Mouse (Mus musculus): ENCODE measurements around the gene Tfap4. TPM values are rescaled to one million over a fixed set of nuclear protein-coding genes. Genes with fewer than 3 reads are reported as not detected.
"Not testable (repeated sequence)": the region's sequence is repeated elsewhere in the genome, so short reads cannot be mapped to it uniquely, and the experiment has no call there.

The Tfap4 gene
- polyA plus RNA-seq, 1 experiment from 2014 or later = 4.1 TPM

DNA sequence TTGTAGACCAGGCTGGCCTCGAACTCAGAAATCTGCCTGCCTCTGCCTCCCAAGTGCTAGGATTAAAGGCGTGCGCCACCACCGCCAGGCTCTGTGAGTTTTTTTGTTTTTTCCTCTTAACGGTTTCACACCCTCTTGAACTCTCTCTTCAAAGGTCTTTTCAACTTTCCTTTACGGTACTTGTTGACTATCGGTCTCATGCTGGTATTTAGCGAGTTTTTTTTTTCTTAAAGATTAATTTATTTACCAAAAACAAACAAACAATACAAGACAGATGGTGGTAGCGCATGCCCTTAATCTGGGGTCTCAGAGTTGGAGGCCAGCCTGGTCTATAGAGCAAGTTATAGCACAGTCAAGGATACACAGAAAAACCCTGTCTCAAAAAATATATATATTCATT, 30.6 kb upstream of the Tfap4 start:
- Histone ChIP-seq H3K4me3 (ENCODE audit: control insufficient read depth in 1 of 2, insufficient read depth in 1 of 2, low read depth in 1 of 2, low read length in 2 of 2) (no peak overlapping the region), H3K4me1 (ENCODE audit: control insufficient read depth in 2 of 2, insufficient read depth in 2 of 2, low read length in 2 of 2) (peaks cover 18 to 24% of the 10 kb centered on the region in 2 experiments), H3K4me2 (ENCODE audit: low read length) (no peak overlapping the region), H3K9ac (ENCODE audit: low read length) (no peak overlapping the region), H3K9me3 (ENCODE audit: control insufficient read depth, low read length) (no peaks in the 10 kb centered on the region), H3K36me3 (ENCODE audit: control insufficient read depth, insufficient read depth, low read length) (peaks cover 21% of the 10 kb centered on the region), H3K27me3 (ENCODE audit: control insufficient read depth, insufficient read depth, low read length) (no peaks in the 10 kb centered on the region), H3K27ac (replicated peaks in 1 of 2; ENCODE audit: control insufficient read depth in 1 of 2, insufficient read depth in 1 of 2, low read depth in 2 of 2, low read length in 2 of 2) (no peak overlapping the region)
- 93% methylated on average over 9 of the region's 9 CpGs for WGBS
- ATAC-seq (ENCODE audit: insufficient number of reproducible peaks, insufficient read depth, low FRiP score, low read depth) = no peak

- H3K4me3 ChIP-seq (ENCODE audit: control insufficient read depth in 1 of 2, insufficient read depth in 1 of 2, low read depth in 1 of 2, low read length in 2 of 2) = no peak overlapping the region
- H3K9me3 ChIP-seq (ENCODE audit: control insufficient read depth, low read length) = no peaks in the 10 kb centered on the region
- peak overlapping the region; percentile 83; the same call in 1 of the 2 replicates for H3K4me2 ChIP-seq (ENCODE audit: low read length)
- no peak for ATAC-seq (ENCODE audit: insufficient number of reproducible peaks, insufficient read depth, low FRiP score, low read depth)
- WGBS = 37% methylated on average over 5 of the region's 5 CpGs
- H3K9ac ChIP-seq (ENCODE audit: low read length) = peak overlapping the region; percentile 71
- peaks cover 14 to 23% of the 10 kb centered on the region in 2 experiments for H3K4me1 ChIP-seq (ENCODE audit: control insufficient read depth in 2 of 2, insufficient read depth in 2 of 2, low read length in 2 of 2)
- H3K27ac ChIP-seq (replicated peaks in 1 of 2; ENCODE audit: control insufficient read depth in 1 of 2, insufficient read depth in 1 of 2, low read depth in 2 of 2, low read length in 2 of 2) = peak overlapping the region; percentile 89 to 92
- peaks cover 21% of the 10 kb centered on the region for H3K36me3 ChIP-seq (ENCODE audit: control insufficient read depth, insufficient read depth, low read length)
- H3K27me3 ChIP-seq (ENCODE audit: control insufficient read depth, insufficient read depth, low read length) = no peaks in the 10 kb centered on the region
Measured at GRCm38 (mm10) chr16:4587516-4588210, 28.0 kb upstream of the Tfap4 start.

DNA sequence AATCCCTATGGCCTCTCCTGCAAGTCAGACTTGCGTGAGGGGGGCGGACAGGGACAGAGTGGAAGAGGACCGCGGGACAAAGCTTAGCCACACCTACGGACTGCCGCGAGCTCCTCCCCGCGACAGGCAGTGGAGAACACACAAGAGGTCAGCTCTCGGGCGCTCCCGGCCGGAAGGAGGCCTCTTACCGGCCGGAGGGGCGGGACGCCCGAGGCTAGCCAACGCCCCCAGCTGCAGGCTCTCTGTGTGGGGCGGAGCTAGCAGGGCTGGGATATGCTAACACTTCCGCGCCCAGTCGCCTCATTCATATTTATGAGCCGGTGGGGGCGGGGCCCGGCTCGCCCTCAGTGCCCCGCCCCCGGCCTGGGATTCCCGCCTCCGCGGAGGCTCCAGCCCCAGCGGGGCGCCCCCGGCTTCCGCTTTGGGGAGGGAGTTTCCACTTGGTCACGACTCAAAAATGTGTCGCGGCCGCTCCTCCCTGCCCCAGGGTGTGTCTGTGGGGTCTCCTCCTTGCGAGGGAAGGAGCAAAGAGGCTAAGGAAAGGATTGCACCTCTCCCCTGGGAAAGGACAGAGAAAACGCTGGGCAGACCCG, 27.0 kb upstream of the Tfap4 start:
- no peaks in the 10 kb centered on the region for H3K9me3 ChIP-seq (ENCODE audit: control insufficient read depth, low read length)
- under 1% methylated on average over 39 of the region's 43 CpGs for WGBS
- H3K4me3 ChIP-seq (ENCODE audit: control insufficient read depth in 1 of 2, insufficient read depth in 1 of 2, low read depth in 1 of 2, low read length in 2 of 2) = peak overlapping the region; percentile 50 to 53
- peak overlapping the region; percentile 89 to 92 for H3K27ac ChIP-seq (replicated peaks in 1 of 2; ENCODE audit: control insufficient read depth in 1 of 2, insufficient read depth in 1 of 2, low read depth in 2 of 2, low read length in 2 of 2)
- H3K4me2 ChIP-seq (ENCODE audit: low read length) = peak overlapping the region; percentile 83
- H3K4me1 ChIP-seq (ENCODE audit: control insufficient read depth in 2 of 2, insufficient read depth in 2 of 2, low read length in 2 of 2) = peaks cover 11 to 19% of the 10 kb centered on the region in 2 experiments
- H3K9ac ChIP-seq (ENCODE audit: low read length) = peak overlapping the region; percentile 72
- H3K36me3 ChIP-seq (ENCODE audit: control insufficient read depth, insufficient read depth, low read length) = peaks cover 21% of the 10 kb centered on the region
- ATAC-seq (ENCODE audit: insufficient number of reproducible peaks, insufficient read depth, low FRiP score, low read depth) = peak; percentile 99
- H3K27me3 ChIP-seq (ENCODE audit: control insufficient read depth, insufficient read depth, low read length) = no peaks in the 10 kb centered on the region

DNA sequence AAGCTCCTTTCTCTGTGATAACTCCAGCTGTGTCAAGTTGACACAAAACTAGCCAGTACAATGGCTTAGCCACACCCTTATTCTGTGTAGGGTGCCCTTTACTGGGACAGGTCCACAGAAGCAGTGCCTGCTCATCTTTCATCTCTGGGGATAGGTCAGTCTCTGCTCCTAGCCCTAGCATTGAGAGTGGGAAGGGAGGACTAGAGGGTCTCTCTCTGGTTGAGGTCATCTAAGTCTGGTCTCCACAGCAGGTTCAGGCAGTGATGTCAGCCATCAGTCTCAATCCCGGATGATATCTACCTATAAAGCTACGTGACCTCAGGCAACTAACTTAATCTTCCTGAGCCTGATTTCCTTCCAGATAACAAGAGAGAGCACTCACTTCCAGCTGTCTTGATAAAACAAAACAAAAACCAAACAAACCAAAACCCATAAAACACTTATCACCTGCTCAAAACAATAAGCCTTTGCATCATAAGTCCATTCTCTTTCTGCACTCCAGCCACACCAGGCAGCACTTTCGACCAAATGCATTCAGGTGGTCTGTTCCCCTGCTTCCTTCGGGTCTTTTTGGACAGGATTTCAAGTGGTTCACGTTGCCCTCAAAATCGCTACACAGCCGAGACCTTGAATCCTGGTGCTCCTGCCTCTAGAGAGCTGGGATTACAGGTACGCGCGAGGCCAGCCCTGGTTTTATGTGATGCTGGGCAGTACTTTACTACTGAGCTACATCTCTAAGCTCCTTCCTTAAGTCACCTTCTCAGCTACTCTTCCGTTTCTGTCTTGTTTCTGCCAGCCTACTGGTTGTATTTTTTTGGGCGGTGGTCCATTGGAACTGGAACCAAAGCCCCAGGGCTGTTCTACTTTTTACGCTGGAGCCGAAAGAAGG, 26.2 kb upstream of the Tfap4 start:
- Histone ChIP-seq H3K36me3 (ENCODE audit: control insufficient read depth, insufficient read depth, low read length) (peaks cover 16% of the 10 kb centered on the region), H3K4me3 (ENCODE audit: control insufficient read depth in 1 of 2, insufficient read depth in 1 of 2, low read depth in 1 of 2, low read length in 2 of 2) (peak overlapping the region; percentile 50 to 53), H3K27me3 (ENCODE audit: control insufficient read depth, insufficient read depth, low read length) (no peaks in the 10 kb centered on the region), H3K4me2 (ENCODE audit: low read length) (peak overlapping the region; percentile 83), H3K9me3 (ENCODE audit: control insufficient read depth, low read length) (no peaks in the 10 kb centered on the region), H3K4me1 (ENCODE audit: control insufficient read depth in 2 of 2, insufficient read depth in 2 of 2, low read length in 2 of 2) (peaks cover 11 to 19% of the 10 kb centered on the region in 2 experiments), H3K27ac (replicated peaks in 1 of 2; ENCODE audit: control insufficient read depth in 1 of 2, insufficient read depth in 1 of 2, low read depth in 2 of 2, low read length in 2 of 2) (peak overlapping the region; percentile 88 to 89), H3K9ac (ENCODE audit: low read length) (peak overlapping the region; percentile 72)
- peak; percentile 6; the same call in 1 of the 2 replicates for ATAC-seq (ENCODE audit: insufficient number of reproducible peaks, insufficient read depth, low FRiP score, low read depth)
- 5% methylated on average over 14 of the region's 14 CpGs for WGBS

DNA sequence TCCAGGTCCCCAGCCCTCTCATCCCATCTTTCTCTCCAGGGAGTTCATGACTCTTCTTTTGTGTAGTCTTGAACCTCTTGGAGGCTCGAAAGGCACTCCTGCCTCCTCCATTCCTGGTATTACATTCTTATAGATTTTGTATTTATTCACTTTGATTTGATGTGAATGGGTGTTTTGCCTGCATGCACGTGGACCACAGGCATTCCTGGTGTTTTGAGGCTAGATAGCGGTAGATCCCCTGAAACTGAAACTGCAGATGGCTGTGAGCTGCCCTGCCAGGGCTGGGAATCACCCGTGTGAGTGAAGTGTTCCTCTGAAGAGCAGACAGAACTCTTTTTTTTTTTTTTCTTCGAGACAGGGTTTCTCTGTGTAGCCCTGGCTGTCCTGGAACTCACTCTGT, 24.8 kb upstream of the Tfap4 start:
- 66% methylated on average over 5 of the region's 5 CpGs for WGBS

GRCm38 (mm10) chr16:4583807-4584206, 24.2 kb upstream of the Tfap4 start:
- H3K27me3 ChIP-seq (ENCODE audit: control insufficient read depth, insufficient read depth, low read length) = no peaks in the 10 kb centered on the region
- no peak for ATAC-seq (ENCODE audit: insufficient number of reproducible peaks, insufficient read depth, low FRiP score, low read depth)
- no peak overlapping the region for H3K4me2 ChIP-seq (ENCODE audit: low read length)
- WGBS = 61% methylated on average over 3 of the region's 3 CpGs
- no peaks in the 10 kb centered on the region for H3K36me3 ChIP-seq (ENCODE audit: control insufficient read depth, insufficient read depth, low read length)
- no peak overlapping the region for H3K9ac ChIP-seq (ENCODE audit: low read length)
- no peaks in the 10 kb centered on the region for H3K9me3 ChIP-seq (ENCODE audit: control insufficient read depth, low read length)
- no peak overlapping the region for H3K27ac ChIP-seq (replicated peaks in 1 of 2; ENCODE audit: control insufficient read depth in 1 of 2, insufficient read depth in 1 of 2, low read depth in 2 of 2, low read length in 2 of 2)
- no peak overlapping the region for H3K4me3 ChIP-seq (ENCODE audit: control insufficient read depth in 1 of 2, insufficient read depth in 1 of 2, low read depth in 1 of 2, low read length in 2 of 2)
- peaks cover 11 to 19% of the 10 kb centered on the region in 2 experiments for H3K4me1 ChIP-seq (ENCODE audit: control insufficient read depth in 2 of 2, insufficient read depth in 2 of 2, low read length in 2 of 2)

More for the DNA sequence above, 24.8 kb upstream of the Tfap4 start:
- H3K4me2 ChIP-seq (ENCODE audit: low read length) = no peak overlapping the region
- peaks cover 11 to 19% of the 10 kb centered on the region in 2 experiments for H3K4me1 ChIP-seq (ENCODE audit: control insufficient read depth in 2 of 2, insufficient read depth in 2 of 2, low read length in 2 of 2)
- H3K27ac ChIP-seq (replicated peaks in 1 of 2; ENCODE audit: control insufficient read depth in 1 of 2, insufficient read depth in 1 of 2, low read depth in 2 of 2, low read length in 2 of 2) = no peak overlapping the region
- no peak overlapping the region for H3K4me3 ChIP-seq (ENCODE audit: control insufficient read depth in 1 of 2, insufficient read depth in 1 of 2, low read depth in 1 of 2, low read length in 2 of 2)
- no peak overlapping the region for H3K9ac ChIP-seq (ENCODE audit: low read length)
- ATAC-seq (ENCODE audit: insufficient number of reproducible peaks, insufficient read depth, low FRiP score, low read depth) = no peak
- H3K27me3 ChIP-seq (ENCODE audit: control insufficient read depth, insufficient read depth, low read length) = no peaks in the 10 kb centered on the region
- H3K9me3 ChIP-seq (ENCODE audit: control insufficient read depth, low read length) = no peaks in the 10 kb centered on the region
- 0 out of 2 replicates have a peak, but pooled peaks cover 2% of the 10 kb centered on the region for H3K36me3 ChIP-seq (ENCODE audit: control insufficient read depth, insufficient read depth, low read length)

- H3K4me2 ChIP-seq (ENCODE audit: low read length); H3K36me3 ChIP-seq (ENCODE audit: control insufficient read depth, insufficient read depth, low read length); H3K9me3 ChIP-seq (ENCODE audit: control insufficient read depth, low read length); H3K4me3 ChIP-seq (ENCODE audit: control insufficient read depth in 1 of 2, insufficient read depth in 1 of 2, low read depth in 1 of 2, low read length in 2 of 2); H3K27ac ChIP-seq (replicated peaks in 1 of 2; ENCODE audit: control insufficient read depth in 1 of 2, insufficient read depth in 1 of 2, low read depth in 2 of 2, low read length in 2 of 2); H3K4me1 ChIP-seq (ENCODE audit: control insufficient read depth in 2 of 2, insufficient read depth in 2 of 2, low read length in 2 of 2); ATAC-seq (ENCODE audit: insufficient number of reproducible peaks, insufficient read depth, low FRiP score, low read depth); H3K27me3 ChIP-seq (ENCODE audit: control insufficient read depth, insufficient read depth, low read length); H3K9ac ChIP-seq (ENCODE audit: low read length): not testable (repeated sequence)
- 80% methylated on average over 4 of the region's 4 CpGs for WGBS
Measured at GRCm38 (mm10) chr16:4581179-4581578, 21.5 kb upstream of the Tfap4 start.

Measured in heart, embryonic 14.5 days (tissue).